Mouse (Mus musculus): ENCODE measurements at regions not wholly inside any gene's neighbourhood (a gene's known extent, or its start where the extent isn't known, plus 50 kb on each side); places are given as distances from the start of the nearest gene placed in this dataset.

GRCm38 (mm10) chr12:46138646-46139045 is 680.1 kb downstream of the Nova1 start:
- peak; percentile 44 for DNase-seq

- no peak for DNase-seq
Observed at GRCm38 (mm10) chr12:46125867-46126266, 692.9 kb downstream of the Nova1 start.

GRCm38 (mm10) chr12:46111352-46111751 is 707.4 kb downstream of the Nova1 start:
- no peak for DNase-seq

GRCm38 (mm10) chr12:46083356-46083755 is 735.4 kb downstream of the Nova1 start:
- DNase-seq = no peak

GRCm38 (mm10) chr12:46075789-46076217 is 742.9 kb downstream of the Nova1 start:
- DNase-seq = no peak

GRCm38 (mm10) chr12:46075355-46075754 is 743.4 kb downstream of the Nova1 start:
- no peak for DNase-seq

- DNase-seq = no peak
Observed at GRCm38 (mm10) chr12:46066896-46067295, 751.8 kb downstream of the Nova1 start.

- DNase-seq = no peak
Observed at GRCm38 (mm10) chr12:46040626-46041025, 778.1 kb downstream of the Nova1 start.

GRCm38 (mm10) chr12:46040216-46040615 is 778.5 kb downstream of the Nova1 start:
- DNase-seq = no peak

GRCm38 (mm10) chr12:46036540-46037094 is 782.1 kb downstream of the Nova1 start:
- DNase-seq = no peak

GRCm38 (mm10) chr12:46025266-46025665 is 793.5 kb downstream of the Nova1 start:
- no peak for DNase-seq

- no peak for DNase-seq
Observed at GRCm38 (mm10) chr12:46021546-46021910, 797.2 kb downstream of the Nova1 start.

GRCm38 (mm10) chr12:46020835-46021545 is 797.7 kb downstream of the Nova1 start:
- DNase-seq = no peak

- no peak for DNase-seq
Observed at GRCm38 (mm10) chr12:45977691-45978414, 840.9 kb downstream of the Nova1 start.

- DNase-seq = no peak
Observed at GRCm38 (mm10) chr12:45975780-45976179, 842.9 kb downstream of the Nova1 start.

GRCm38 (mm10) chr12:45970472-45970871 is 848.3 kb downstream of the Nova1 start:
- no peak for DNase-seq

- DNase-seq = no peak
Observed at GRCm38 (mm10) chr12:45969881-45970280, 848.8 kb downstream of the Nova1 start.

- no peak for DNase-seq
Observed at GRCm38 (mm10) chr12:45946918-45947317, 871.8 kb downstream of the Nova1 start.

- no peak for DNase-seq
Observed at GRCm38 (mm10) chr12:45944464-45944863, 870.0 kb upstream of the Stxbp6 start.

- DNase-seq = no peak
Observed at GRCm38 (mm10) chr12:45942402-45942801, 867.9 kb upstream of the Stxbp6 start.

- DNase-seq = no peak
Observed at GRCm38 (mm10) chr12:45933388-45933787, 858.9 kb upstream of the Stxbp6 start.

GRCm38 (mm10) chr12:45932251-45932650 is 857.7 kb upstream of the Stxbp6 start:
- DNase-seq = no peak

- no peak for DNase-seq
Observed at GRCm38 (mm10) chr12:45929760-45930150, 855.2 kb upstream of the Stxbp6 start.
